Mouse (Mus musculus) hindlimb bud, embryonic 11.5 days (tissue): ENCODE measurements at regions not wholly inside any gene's neighbourhood (a gene's known extent, or its start where the extent isn't known, plus 50 kb on each side); places are given as distances from the start of the nearest gene placed in this dataset.

Source experiments
- DNase-seq: peaks from one replicate; pipeline ENCODE4 v3.0.0-alpha.2; 2012; ENCODE audit warnings: low read depth, low spot score; ENCODE audit errors: extremely low spot score

DNA sequence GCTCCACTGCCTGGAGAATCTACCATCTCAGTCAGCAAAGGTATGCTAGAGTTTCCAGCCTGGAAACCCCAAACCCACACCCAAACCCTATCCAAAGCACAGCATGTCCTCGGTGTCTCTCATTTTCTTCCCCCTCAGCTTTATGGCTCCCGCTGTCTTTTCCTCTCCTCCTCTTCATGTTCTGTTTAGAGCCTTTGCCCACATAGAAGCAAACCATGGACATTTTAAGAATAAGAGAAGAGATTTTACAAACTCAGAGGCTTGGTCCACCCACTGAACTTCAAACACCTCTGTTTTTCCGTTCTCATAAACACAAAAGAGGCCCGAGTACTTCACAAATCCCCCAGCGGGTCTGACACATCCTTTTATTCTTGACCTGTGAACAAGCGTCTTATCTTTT lies 154.9 kb upstream of the Zc3h12c start:
- no peak for DNase-seq

DNA sequence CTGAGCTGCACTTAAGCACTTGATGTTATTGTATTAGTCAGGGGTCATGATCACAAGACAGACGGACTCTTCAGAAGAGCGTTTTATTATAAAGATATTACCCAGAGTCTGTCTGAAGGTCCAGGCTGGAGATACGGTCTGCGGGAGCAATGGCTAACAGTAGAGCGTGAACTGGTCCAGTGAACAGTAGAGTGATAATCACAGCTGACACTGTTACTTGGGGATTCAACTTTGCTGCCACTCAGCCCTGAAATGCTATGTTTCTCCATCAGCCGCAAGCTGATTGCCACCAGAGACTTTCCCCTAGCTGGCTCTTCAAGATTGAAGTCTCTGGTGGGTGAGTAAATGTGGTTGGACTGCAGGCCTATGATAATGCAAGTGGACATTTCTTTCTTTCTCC lies 133.1 kb upstream of the Zc3h12c start:
- DNase-seq = no peak

DNA sequence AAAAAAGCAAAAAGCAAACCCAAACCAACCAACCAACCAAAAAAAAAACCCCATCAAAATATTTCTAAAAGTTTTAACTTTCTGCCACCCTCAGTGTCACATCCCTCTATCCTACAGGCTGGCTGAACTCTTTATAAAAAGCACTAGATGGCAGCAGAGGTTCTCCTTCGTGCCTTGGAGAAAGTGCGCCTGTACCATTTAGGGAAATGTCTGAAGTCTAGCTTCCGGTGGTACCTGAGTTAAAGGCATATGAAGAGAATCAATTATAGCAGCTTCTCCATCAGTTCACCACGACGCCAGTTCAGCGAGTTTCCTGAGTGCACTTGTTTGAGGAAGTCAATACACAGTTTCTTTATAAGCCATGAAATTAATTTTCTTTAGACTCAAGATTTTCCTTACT lies 130.0 kb upstream of the Zc3h12c start:
- DNase-seq = peak; percentile 28

DNA sequence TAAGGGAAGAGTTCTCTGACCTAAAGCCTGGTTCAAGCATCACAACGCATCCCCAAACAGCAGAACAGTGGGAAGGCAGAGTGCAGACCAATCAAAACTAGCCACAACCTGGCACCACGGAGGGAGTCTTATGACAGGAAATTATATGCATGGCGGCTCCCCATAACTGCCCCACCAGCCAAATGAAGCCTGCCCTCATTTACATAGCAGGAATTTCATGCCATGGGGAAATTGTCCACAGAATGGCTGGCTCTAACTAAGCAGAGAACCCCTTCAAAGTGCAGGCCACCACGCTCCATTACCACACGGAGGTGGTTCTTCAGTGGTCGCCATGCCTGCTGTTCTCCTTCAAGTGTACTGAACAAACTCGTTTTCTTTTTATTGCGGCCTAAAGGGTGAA lies 126.3 kb upstream of the Zc3h12c start:
- no peak for DNase-seq

DNA sequence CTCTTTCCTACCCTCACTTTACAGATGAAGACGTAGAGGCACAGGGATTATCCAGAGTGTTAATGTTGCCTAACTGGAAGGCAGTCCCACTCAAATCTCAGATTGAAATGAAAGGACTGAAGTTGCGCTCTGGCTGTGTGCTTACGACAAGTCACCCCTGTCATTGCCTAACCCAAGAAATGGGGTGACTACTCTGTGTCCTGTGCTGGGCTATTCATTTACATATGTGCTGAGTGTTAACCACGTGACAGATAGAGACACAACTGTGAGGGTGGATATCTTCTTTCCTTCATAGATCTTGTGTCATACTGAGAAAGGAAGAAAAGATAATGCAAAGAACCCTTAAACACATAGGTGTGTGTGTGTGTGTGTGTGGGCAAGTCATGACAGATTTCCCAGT lies 120.7 kb upstream of the Zc3h12c start:
- DNase-seq = no peak

DNA sequence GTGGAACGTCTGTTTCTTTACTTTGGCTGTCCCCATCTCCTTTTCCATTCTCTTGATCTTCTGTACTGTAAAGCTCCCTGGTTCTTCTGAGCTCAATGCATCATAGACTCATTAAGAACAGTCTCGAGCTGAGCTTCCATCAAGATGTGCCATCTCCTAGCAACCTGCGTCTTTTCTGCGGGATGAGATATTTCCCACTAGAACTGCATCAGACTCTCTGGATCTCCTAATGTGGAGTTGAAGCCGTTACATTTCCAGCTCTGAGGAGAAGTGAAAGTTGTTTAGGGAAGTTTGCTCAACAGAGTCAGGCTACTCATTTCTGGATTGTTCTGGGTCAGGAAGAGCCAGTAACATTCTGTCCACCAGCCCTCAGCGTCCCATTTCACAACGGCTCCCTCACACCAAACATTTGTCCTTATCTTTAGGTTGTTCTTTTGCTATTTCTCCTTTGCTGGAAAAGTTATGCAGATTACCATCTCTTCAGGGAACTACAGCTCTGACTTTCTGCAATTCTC lies 119.4 kb upstream of the Zc3h12c start:
- DNase-seq = no peak

DNA sequence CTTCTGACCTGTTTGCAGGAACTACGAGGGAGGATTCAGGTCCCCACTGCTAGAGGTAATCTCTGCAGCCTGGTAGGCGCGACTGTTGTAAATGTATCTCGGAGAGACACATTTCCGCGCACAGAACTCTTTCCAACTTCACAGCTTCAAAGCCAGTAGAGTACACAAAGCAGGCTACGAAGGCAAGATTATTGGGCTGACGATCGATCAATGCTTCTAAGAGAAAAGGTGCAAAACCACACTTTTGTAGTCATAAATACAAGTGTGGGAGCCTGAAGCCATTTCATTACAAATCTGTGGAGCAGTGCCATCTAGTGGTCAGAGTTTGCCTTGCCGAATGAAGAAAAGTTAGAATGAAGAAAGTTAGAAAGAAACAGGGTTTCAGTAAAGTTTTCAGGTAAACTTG lies 118.9 kb upstream of the Zc3h12c start:
- DNase-seq = peak; percentile 71

DNA sequence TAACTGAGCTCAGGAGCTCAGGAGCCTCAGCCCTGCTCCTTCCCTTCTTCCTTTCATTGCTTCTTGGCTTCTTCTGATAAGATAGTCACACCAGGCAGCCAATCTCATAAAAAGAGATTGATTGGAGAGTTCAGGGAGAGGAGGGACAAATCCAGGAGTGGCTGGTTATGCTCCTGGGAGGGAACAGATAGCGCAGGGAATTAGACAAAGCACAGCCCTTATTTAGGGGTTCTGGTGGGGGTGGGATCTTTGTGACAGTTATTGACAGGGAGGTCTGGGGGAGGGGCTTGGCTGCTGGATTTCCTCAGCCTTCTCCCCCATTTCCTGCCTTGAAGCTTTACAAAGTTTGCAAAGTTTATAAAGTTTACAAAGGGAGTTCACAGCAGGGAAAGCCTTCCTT lies 117.7 kb upstream of the Zc3h12c start:
- no peak for DNase-seq

DNA sequence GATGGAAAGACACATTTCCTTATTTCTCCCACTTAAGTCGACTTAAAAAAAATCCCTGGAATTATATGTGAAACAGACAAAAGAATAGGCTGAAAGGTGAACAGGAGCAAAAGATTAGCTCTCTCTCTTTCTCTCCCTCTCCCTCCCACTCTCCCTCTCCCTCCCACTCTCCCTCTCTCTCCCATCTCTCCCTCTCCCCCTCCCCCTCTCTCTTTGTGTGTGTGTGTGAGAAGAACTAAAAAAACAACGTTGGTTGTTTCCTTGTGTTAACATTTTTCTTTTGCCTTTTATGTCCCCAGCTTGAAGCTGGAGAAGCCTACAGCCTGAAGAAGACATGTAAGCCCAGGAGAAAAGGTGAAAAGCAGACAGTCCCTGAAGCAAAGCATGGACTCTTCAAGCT lies 115.2 kb upstream of the Zc3h12c start:
- DNase-seq = no peak

DNA sequence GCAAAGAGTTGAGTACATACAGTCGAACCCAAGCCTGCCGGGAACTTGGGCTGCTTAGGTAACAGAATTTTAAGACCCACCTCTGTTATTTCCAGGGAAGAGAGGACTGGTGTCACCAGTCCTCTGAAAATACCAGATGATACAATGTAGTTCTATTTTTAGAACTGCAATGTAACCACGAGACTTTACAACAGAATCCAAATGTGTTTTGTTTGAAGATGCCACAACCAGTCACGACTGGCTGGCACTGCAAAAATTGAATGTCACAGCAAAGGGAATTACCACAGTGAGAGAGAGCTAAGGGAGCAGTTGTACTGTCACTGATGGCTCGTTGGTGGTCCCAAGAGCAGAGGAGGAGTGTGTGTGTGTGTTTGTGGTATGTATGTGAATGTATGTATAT lies 112.6 kb upstream of the Zc3h12c start:
- no peak for DNase-seq

DNA sequence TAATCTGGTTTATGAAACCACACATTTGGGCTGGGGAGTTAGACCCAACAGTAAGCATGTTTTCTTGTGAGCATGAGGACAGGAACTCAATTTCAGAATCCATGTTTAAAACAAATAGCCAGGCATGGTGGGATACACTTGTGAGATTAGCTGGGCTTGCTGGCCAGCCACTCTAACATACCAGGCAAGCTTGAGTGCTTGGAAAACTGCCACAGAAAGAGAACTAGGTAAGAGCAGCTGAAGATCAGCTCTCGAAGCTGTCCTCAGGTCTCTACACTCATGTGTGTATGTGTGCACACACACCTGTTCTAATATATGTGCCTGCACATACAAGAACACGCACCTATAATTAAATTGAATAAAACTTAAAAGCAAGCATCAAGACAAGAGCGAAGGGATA lies 112.2 kb upstream of the Zc3h12c start:
- no peak for DNase-seq

DNA sequence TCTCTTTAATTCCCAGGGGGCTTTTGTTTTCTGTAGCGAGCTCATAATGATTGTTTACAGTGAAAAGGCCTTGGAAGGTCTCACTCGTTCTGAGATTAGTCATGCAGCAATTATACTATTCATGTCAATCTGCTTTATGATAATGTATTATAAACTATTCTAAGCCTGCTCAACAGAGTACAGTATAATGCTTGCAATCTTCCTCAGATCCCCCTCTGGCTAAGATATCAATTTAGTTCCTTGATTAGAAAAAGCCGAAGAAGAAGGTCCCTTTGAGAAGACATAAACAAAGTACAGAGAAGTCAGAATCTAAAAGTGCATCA lies 110.3 kb upstream of the Zc3h12c start:
- no peak for DNase-seq

DNA sequence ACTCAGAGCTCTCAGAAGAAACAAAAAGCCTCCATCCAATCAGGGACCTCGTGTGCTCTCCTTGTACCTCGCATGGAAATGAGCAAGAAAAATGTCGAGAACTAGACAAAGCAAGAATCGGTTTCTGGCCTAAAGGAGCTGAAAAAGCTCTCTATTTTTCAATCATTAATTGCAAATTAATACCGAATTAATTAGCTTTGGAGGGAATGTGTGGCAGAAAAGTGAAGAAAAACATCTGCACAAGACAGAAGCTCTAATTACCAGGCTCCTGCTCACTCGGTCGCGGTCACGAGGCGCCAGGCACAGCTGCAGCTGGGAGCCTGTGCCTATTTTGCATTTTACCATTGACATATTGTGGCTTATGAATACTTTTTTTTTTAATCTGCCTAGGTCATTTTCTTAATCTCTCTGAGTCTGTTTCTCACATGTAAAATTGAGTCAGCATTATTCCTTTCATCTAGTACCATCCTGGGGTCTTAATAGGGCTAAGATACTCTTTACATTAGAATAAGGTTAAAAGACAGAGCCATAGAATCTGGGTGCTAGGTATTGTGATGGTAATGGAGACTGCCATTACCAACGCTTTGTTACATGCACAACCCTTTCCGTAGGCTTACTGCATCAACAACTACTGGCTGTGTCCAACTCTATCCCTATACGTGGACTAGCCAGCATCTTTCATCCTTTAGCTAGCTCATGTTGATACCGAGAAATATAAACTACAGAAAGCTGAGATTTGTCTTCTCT lies 109.8 kb upstream of the Zc3h12c start:
- no peak for DNase-seq

DNA sequence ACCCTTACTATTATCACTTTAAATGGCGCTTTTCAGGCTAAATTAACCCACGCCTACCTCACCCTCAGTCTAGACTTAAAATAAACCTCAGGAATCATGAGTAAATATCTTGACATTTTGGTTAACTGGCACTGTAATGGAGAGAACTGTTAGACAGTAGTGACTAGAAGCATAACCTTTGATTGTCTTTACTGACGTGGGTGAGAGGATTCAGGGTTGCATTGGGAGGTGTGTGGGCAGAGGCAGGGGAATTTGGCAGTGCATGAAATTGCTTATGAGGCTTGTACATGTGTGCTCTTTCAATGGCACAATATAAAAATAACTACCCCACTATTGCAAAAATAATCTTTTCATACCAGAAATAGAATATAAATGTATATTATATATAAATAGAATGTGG lies 105.6 kb upstream of the Zc3h12c start:
- no peak for DNase-seq

DNA sequence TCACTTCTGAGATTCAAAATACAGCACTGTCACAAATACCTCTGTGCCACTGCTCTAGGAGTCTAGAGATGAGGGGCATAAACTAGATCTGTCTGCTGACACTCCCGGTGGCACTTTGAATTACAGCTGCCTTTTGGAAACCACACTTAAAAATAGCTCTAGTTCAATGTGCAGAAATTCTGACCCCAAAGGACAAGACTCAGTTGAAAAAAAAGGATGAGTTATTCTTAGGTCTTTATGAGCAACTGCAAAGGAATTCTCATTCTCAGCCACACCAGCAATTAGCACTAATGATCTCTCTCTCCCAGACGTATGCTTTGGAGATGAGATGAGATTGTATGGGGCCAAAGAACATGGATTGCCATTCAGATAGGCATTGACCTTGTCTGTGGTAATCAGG lies 104.3 kb upstream of the Zc3h12c start:
- DNase-seq = no peak

DNA sequence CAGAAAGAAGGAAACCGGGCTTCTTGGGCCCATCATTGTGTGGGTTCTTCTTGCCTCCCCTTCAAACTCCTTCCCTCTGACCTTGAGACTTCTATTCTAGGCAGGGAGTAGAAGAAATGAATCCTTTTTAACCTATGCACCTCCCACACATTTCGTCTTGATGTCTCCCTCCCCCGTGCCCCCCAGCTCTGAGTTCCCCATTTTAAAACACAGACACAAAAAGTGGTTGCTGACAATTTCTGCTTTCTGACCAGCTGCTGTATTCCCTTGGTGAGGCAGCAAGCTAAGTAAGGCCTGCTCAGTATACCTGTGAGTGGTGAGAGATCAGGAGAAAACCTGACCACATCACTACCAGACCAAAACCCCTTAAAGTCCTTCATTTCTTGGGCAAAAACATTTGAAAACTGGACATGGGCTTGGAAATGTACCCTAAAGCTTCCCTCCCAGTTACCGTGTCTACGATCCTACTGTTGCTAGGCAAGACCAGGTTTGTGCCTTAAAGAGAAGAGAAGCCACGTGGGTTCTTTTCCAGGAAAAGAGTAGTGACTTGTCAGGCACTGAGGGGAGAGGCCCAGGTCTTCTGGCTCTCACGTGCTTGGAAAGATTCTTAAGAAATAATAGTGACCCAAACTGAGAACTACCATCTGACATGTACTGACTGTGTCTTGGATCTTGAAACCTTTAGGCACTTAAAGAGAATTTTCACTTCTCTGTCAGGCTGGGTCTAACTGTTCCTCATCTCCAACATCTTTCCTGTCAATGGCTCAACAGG lies 103.2 kb upstream of the Zc3h12c start:
- no peak for DNase-seq

DNA sequence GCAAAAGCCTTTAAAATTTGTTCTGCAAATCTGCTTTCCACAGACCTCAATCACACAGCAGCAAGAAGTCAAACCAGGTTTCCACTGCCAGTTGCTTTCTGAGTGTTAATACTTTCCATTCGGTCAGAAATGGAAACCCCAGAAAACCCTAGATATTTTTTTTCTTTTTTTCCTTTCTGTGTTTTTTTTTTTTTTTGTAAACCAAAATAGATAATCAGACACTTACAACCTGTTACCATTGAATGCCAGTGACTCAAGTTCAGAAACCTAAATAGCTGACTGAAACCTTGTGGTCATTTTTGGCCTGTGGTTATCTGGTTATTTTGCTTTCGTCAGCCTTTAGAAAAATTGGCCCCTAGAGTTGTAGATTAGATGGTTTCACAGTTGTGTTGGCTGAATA lies 93.2 kb upstream of the Zc3h12c start:
- DNase-seq = no peak

DNA sequence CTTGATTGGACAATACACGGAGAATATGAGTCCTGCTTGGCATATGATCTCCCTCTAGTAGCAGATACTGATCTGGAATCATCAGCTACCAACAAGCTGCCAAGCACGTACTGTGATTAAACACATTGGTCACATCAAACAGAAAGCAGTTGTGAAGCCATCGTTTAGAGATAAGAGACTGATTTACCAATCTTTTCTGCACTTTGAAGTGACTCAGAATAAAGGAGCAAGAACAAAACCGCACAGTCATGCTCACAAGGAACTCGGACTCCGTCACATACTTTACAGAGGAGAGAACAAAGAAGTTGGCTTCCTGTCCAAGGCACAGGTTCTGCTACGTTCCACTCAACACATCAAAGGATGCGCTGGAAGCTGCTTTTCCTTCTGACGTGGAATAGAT lies 91.1 kb upstream of the Zc3h12c start:
- DNase-seq = no peak

DNA sequence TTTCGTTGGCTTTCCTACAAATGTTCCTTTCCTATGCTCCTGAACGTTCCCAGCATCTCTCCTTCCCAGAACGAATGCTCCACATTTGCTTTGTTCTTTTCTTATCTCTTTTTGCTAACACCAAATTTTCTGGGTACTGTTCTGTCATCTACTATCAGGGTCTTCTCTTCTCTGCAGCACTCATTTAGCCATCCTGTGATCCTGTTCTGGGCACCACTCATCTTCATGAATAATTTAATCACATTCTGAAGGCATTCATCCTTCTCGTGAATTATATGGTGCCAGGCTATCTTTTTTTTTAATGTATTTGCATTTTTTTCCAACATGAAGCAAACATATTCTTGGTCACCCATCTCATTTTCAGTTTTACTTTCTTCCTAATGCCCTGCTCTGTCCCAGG lies 87.3 kb upstream of the Zc3h12c start:
- no peak for DNase-seq

DNA sequence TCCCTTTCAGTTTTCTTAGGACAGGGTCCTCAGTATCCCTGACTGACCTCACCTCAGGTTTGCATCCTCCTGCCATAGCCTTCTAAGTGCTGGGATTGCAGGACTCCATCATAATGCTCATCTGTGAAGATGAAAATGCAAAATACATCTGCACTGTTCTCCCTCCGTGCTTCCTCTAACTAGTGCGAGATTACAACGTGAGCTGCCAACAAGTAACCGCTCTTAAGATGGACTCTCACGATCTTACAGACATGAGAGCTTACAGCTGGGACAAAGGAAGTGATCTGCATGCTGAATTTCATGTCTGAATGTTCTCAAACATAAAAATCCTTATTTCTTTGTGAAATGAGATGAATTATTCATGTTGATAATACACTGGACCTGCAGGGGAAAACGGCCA lies 86.1 kb upstream of the Zc3h12c start:
- no peak for DNase-seq

DNA sequence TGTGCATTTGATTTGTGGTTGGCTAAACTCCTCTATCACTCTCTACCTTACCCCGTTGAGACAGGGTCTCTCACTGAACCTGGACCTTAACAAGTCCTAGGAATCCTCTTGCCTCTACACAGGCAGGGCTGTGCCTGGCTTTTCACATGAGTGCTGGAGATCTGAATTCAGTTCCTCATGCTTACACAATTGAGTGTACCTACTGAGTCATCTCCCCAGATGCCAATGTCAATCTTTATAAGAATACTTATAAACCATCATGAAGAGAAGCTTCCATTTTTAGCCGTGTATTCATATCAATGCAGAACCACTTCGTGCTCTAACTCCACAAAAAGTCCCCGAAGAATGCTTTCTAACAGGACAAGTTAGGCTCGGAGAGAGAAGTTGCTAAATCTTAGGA lies 83.1 kb upstream of the Zc3h12c start:
- no peak for DNase-seq

DNA sequence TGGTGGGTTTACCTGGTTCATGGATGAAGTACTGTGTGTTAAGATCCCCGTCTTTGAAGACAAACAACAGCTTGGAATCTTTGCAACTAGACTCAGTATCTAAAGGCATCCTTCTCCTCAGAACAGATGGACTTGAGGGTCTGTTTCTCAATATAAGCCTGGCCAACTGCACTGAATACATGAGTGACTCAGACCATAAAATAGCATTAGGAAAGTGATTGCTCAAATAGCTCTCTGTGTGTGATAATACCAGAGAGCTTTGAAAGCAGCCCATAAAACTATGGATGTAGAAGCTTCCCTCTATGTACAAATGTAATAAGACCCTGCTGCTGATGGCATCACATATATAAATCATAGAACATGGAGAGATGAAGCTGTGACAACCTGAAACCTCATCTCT lies 78.3 kb upstream of the Zc3h12c start:
- DNase-seq = no peak

DNA sequence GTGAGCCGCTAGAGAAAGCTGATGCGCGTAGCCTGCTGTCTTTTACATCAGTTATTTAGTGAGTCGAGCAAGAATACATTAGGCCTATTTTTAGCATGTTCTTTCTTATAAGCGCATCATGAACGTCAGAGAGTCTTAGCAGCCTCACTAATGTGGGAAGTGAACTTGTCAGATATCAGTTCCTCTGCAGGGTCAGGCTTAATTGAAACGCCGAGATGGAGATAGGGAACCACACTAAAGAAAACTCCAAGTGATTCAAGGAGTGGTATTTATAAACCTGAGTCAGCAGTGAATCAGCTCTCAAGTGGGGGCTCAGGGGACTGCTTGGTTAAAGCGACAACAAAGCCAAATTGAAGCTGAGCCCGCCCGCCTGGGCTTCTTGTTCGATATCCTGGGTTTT lies 75.7 kb upstream of the Zc3h12c start:
- DNase-seq = no peak
